Comparison of ENCODE assay signal across 16 mouse cellular contexts in the genomic region with DNA sequence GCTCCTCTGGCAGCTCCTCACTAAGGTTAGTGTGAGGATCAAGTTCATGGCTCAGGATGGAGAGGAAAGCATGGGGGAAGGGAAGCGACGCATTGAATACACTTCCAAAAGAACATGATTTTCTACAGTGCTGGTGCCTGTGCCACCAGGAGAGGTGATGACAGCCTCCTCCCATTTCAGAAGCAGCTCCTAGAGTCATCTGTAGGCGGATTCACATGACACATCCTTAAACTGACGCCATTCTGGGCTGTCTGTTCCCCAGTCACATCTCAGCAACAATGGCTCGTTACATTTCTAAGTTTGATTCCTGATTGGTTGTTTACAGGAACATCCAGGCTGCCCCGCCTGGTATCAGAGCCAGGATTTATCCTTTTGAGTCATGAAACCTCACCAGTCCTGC. TPM values are rescaled to one million over a fixed set of nuclear protein-coding genes. Genes with fewer than 3 reads are reported as not detected.
DNase-seq lines count a peak whose midpoint lies in the region; ATAC-seq and TF ChIP-seq lines count a peak whose summit lies in the region.
"Had no signal": no experiment of that assay in that cellular context is flagged by ENCODE, and none has a peak within 500 bp of the region (broad histone marks: within the 10 kb centered on the region; RNA-seq: fewer than 3 reads in every experiment).

No protein-coding gene starts in this region.

- intact Hi-C loops in left cerebral cortex, postnatal 36 days (cut with DNase I), result loop anchor here (2.0 kb wide), 1 partner anchor 41 kb away; no protein-coding TSS in a partner anchor

- H3K27ac ChIP-seq in layer of hippocampus, adult 2 months, result peak overlapping the region; percentile 73
- no peak overlapping the region for H3K27ac ChIP-seq in hindbrain, embryonic 10.5 days
- no peak overlapping the region for H3K27ac ChIP-seq in midbrain, postnatal 0 days (ENCODE audit: low read depth, low read length)
- H3K27ac ChIP-seq: embryonic facial prominence, embryonic 13.5 days; forebrain, embryonic 10.5 days; heart, adult 2 months; limb, embryonic 10.5 days; liver, embryonic 12.5 days; neural tube, embryonic 15.5 days had no signal

- H3K27me3 ChIP-seq in hindbrain, embryonic 10.5 days (ENCODE audit: insufficient read depth, poor library complexity, severe bottlenecking), result no peaks in the 10 kb centered on the region
- no peaks in the 10 kb centered on the region for H3K27me3 ChIP-seq in midbrain, postnatal 0 days (ENCODE audit: insufficient read depth, low read length)
- H3K27me3 ChIP-seq: neural tube, embryonic 15.5 days had no signal

- no peaks in the 10 kb centered on the region for H3K4me1 ChIP-seq in hindbrain, embryonic 10.5 days (replicated peaks)
- no peaks in the 10 kb centered on the region for H3K4me1 ChIP-seq in midbrain, postnatal 0 days (ENCODE audit: insufficient read depth, low read length)
- H3K4me1 ChIP-seq: embryonic facial prominence, embryonic 13.5 days; forebrain, embryonic 10.5 days; limb, embryonic 10.5 days; liver, embryonic 12.5 days; neural tube, embryonic 15.5 days had no signal

- peak in 1 of 2 experiments; percentile 69 for DNase-seq in layer of hippocampus, adult 2 months (ENCODE audit: low spot score in 2 of 2)
- DNase-seq in layer of hippocampus, postnatal 10 days (ENCODE audit: low spot score in 2 of 2), result no peak
- peak; percentile 89 for DNase-seq in brain, adult 2 months (ENCODE audit: low read depth, low spot score)
- peak; percentile 64 to 76 for DNase-seq in frontal cortex, adult 2 months (ENCODE audit: extremely low spot score in 1 of 2, low spot score in 1 of 2)
- peak; percentile 41 to 61 for DNase-seq in left cerebral cortex, postnatal 36 days (ENCODE audit: low spot score in 2 of 2)
- DNase-seq in hindbrain, embryonic 10.5 days (ENCODE audit: low spot score), result no peak
- no peak for DNase-seq in midbrain, postnatal 0 days (ENCODE audit: low spot score)
- DNase-seq: cerebellum, adult 11 months; heart, adult 2 months had no signal

- TF ChIP-seq CTCF in layer of hippocampus, adult 2 months (conservative IDR thresholded peaks at IDR 0.05), result no peak
- no peak for TF ChIP-seq CTCF in midbrain, postnatal 0 days (IDR thresholded peaks at IDR 0.05)

- H3K9ac ChIP-seq in midbrain, postnatal 0 days (replicated peaks; ENCODE audit: low read length, poor library complexity, severe bottlenecking), result no peak overlapping the region
- H3K9ac ChIP-seq: embryonic facial prominence, embryonic 13.5 days; liver, embryonic 12.5 days; neural tube, embryonic 15.5 days had no signal

- H3K4me2 ChIP-seq in midbrain, postnatal 0 days (ENCODE audit: low read depth, low read length, poor library complexity, severe bottlenecking), result no peak overlapping the region
- H3K4me2 ChIP-seq: embryonic facial prominence, embryonic 13.5 days; liver, embryonic 12.5 days; neural tube, embryonic 15.5 days had no signal

- no peaks in the 10 kb centered on the region for H3K9me3 ChIP-seq in hindbrain, embryonic 10.5 days
- H3K9me3 ChIP-seq in midbrain, postnatal 0 days (ENCODE audit: low read length), result no peaks in the 10 kb centered on the region
- H3K9me3 ChIP-seq: embryonic facial prominence, embryonic 13.5 days; forebrain, embryonic 10.5 days; limb, embryonic 10.5 days; liver, embryonic 12.5 days; neural tube, embryonic 15.5 days had no signal

- 78% methylated on average over 6 of the region's 6 CpGs for WGBS in hindbrain, embryonic 10.5 days
- WGBS in midbrain, postnatal 0 days, result 78% methylated on average over 6 of the region's 6 CpGs

- H3K36me3 ChIP-seq in hindbrain, embryonic 10.5 days, result no peaks in the 10 kb centered on the region
- H3K36me3 ChIP-seq in midbrain, postnatal 0 days (ENCODE audit: insufficient read depth, low read length), result no peaks in the 10 kb centered on the region
- H3K36me3 ChIP-seq: embryonic facial prominence, embryonic 13.5 days; forebrain, embryonic 10.5 days; limb, embryonic 10.5 days; liver, embryonic 12.5 days; neural tube, embryonic 15.5 days had no signal

- ATAC-seq in midbrain, postnatal 0 days (ENCODE audit: low FRiP score), result no peak
- ATAC-seq: inflammation-experienced regulatory T-cells, adult 6 months; liver, embryonic 12.5 days had no signal

- H3K4me3 ChIP-seq in layer of hippocampus, adult 2 months, result no peak overlapping the region
- H3K4me3 ChIP-seq in hindbrain, embryonic 10.5 days, result no peak overlapping the region
- H3K4me3 ChIP-seq in midbrain, postnatal 0 days (ENCODE audit: low read depth, low read length), result no peak overlapping the region
- H3K4me3 ChIP-seq: embryonic facial prominence, embryonic 13.5 days; forebrain, embryonic 10.5 days; heart, adult 2 months; limb, embryonic 10.5 days; liver, embryonic 12.5 days; neural tube, embryonic 15.5 days had no signal

RNA-seq across cellular contexts. Expression of a gene that starts 44.5 kb away (rescaled TPM):
- 10 to 100 TPM; 75.5 to 80.8 TPM for total RNA-seq in layer of hippocampus, adult 2 months (2021)
- 10 to 100 TPM; 48.6 to 64.7 TPM for total RNA-seq in layer of hippocampus, postnatal 10 days (2021)
- polyA plus RNA-seq in frontal cortex, adult 2 months (2012; rRNA removed), result 130 and 145 TPM in 2 replicates
- total RNA-seq in left cerebral cortex, postnatal 36 days (2021), result 100 to 1,000 TPM; 191 to 198 TPM
- polyA plus RNA-seq in hindbrain, embryonic 10.5 days (2016; fragmentation: Nextera tagmentation; extraction: Ambion mirVana), result 21.5 and 23.5 TPM in 2 replicates
- total RNA-seq in midbrain, postnatal 0 days (2014; rRNA removed), result 66.3 and 72.0 TPM in 2 replicates
- 21.3 and 21.8 TPM in 2 replicates for polyA plus RNA-seq in midbrain, postnatal 0 days (2015; fragmentation: Nextera tagmentation; extraction: Ambion mirVana)
- total RNA-seq: megakaryocyte-erythroid progenitor cell, adult 5-6 weeks had no signal

RNA-seq across cellular contexts. Expression of a gene that starts 54.7 kb away (rescaled TPM):
- total RNA-seq in layer of hippocampus, adult 2 months (2021), result 10 to 100 TPM; 18.6 to 19.6 TPM
- 10 to 100 TPM; 16.4 to 16.7 TPM for total RNA-seq in layer of hippocampus, postnatal 10 days (2021)
- polyA plus RNA-seq in frontal cortex, adult 2 months (2012; rRNA removed), result 13.7 and 14.6 TPM in 2 replicates
- 10 to 100 TPM; 19.4 to 20.6 TPM for total RNA-seq in left cerebral cortex, postnatal 36 days (2021)
- polyA plus RNA-seq in hindbrain, embryonic 10.5 days (2016; fragmentation: Nextera tagmentation; extraction: Ambion mirVana), result 40.2 and 41.6 TPM in 2 replicates
- 16.0 and 20.5 TPM in 2 replicates for total RNA-seq in midbrain, postnatal 0 days (2014; rRNA removed)
- 11.1 and 11.4 TPM in 2 replicates for polyA plus RNA-seq in midbrain, postnatal 0 days (2015; fragmentation: Nextera tagmentation; extraction: Ambion mirVana)

RNA-seq across cellular contexts. Expression of a gene that starts 55.0 kb away (rescaled TPM):
- 10 to 100 TPM; 66.6 to 72.7 TPM for total RNA-seq in layer of hippocampus, adult 2 months (2021)
- 10 to 100 TPM; 64.3 to 66.3 TPM for total RNA-seq in layer of hippocampus, postnatal 10 days (2021)
- 16.9 and 17.3 TPM in 2 replicates for polyA plus RNA-seq in frontal cortex, adult 2 months (2012; rRNA removed)
- total RNA-seq in left cerebral cortex, postnatal 36 days (2021), result 10 to 100 TPM; 56.2 to 74.1 TPM
- 26.1 and 28.0 TPM in 2 replicates for polyA plus RNA-seq in hindbrain, embryonic 10.5 days (2016; fragmentation: Nextera tagmentation; extraction: Ambion mirVana)
- total RNA-seq in midbrain, postnatal 0 days (2014; rRNA removed), result 68.4 and 75.1 TPM in 2 replicates
- 11.9 and 16.2 TPM in 2 replicates for polyA plus RNA-seq in midbrain, postnatal 0 days (2015; fragmentation: Nextera tagmentation; extraction: Ambion mirVana)

Comparison
In these comparisons a context has a peak if more than half of its experiments do, and no peak if none do; other contexts are left out.
1. DNase-seq: peak in brain, adult 2 months (single experiment), frontal cortex, adult 2 months (2 of 2) and left cerebral cortex, postnatal 36 days (2 of 2); none in layer of hippocampus, postnatal 10 days (0 of 2), hindbrain, embryonic 10.5 days (single experiment) and midbrain, postnatal 0 days (single experiment).